Mouse (Mus musculus) midbrain, postnatal 0 days (tissue): ENCODE measurements around the gene Greb1. TPM values are rescaled to one million over a fixed set of nuclear protein-coding genes. Genes with fewer than 3 reads are reported as not detected.

ENCODE experiments used
- ATAC-seq: fragments of 200-750 bp; cut with Nextera tagmentation; 2 replicates; pipeline ENCODE4 v1.8.0; 2017; ENCODE audit warnings: moderate number of reproducible peaks, mild to moderate bottlenecking, moderate TSS enrichment, moderate library complexity; ENCODE audit not compliant: low FRiP score
- DNase-seq: peaks from one replicate; pipeline ENCODE4 v3.0.0-alpha.2; 2015; ENCODE audit warnings: low spot score
- H3K27ac ChIP-seq: fragments of 300-500 bp; sonication (generic); 2 replicates; pipeline ENCODE4 v1.5.1; 2014; ENCODE audit warnings: low read depth, mild to moderate bottlenecking, low read length, mixed read lengths
- H3K27me3 ChIP-seq: fragments of 300-500 bp; sonication (generic); 2 replicates; pipeline ENCODE4 v1.6.1; 2014; ENCODE audit warnings: low read length, control low read depth, mixed read lengths; ENCODE audit not compliant: insufficient read depth
- H3K36me3 ChIP-seq: fragments of 300-500 bp; sonication (generic); 2 replicates; pipeline ENCODE4 v1.6.1; 2014; ENCODE audit warnings: low read length, control low read depth, mixed read lengths; ENCODE audit not compliant: insufficient read depth
- H3K4me1 ChIP-seq: fragments of 300-500 bp; sonication (generic); 2 replicates; pipeline ENCODE4 v1.6.1; 2014; ENCODE audit warnings: mild to moderate bottlenecking, control low read depth, antibody characterized with exemption, low read length, mixed read lengths; ENCODE audit not compliant: insufficient read depth
- H3K4me2 ChIP-seq: fragments of 300-500 bp; sonication (generic); 2 replicates; pipeline ENCODE4 v1.6.1; 2014; ENCODE audit warnings: low read depth, mild to moderate bottlenecking, low read length, mixed read lengths; ENCODE audit not compliant: poor library complexity, severe bottlenecking
- H3K4me3 ChIP-seq: fragments of 300-500 bp; sonication (generic); 2 replicates; pipeline ENCODE4 v1.5.1; 2014; ENCODE audit warnings: low read depth, mild to moderate bottlenecking, low read length, moderate library complexity
- H3K9ac ChIP-seq: fragments of 300-500 bp; sonication (generic); replicated peaks from 2 replicates; pipeline ENCODE4 v1.6.1; 2014; ENCODE audit warnings: mild to moderate bottlenecking, low read length, moderate library complexity, mixed read lengths; ENCODE audit not compliant: poor library complexity, severe bottlenecking
- H3K9me3 ChIP-seq: fragments of 300-500 bp; sonication (generic); 2 replicates; pipeline ENCODE4 v1.6.1; 2016; ENCODE audit warnings: low read length, control low read depth
- CTCF ChIP-seq: IDR thresholded peaks from 2 replicates; pipeline ENCODE4 v1.5.1; 2016; ENCODE audit warnings: antibody characterized with exemption, mild to moderate bottlenecking
- WGBS: fragments of 180-500 bp; shearing (Covaris S2); extraction: QIAGEN DNeasy Blood & Tissue Kit; methylation state at CpG from one replicate; pipeline ENCODE4 v1.1.7; 2014; 5-methylcytosine and 5-hydroxymethylcytosine counted together
- polyA plus RNA-seq: library from polyadenylated mRNA; unstranded; fragments of >200 nt; fragmentation: Nextera tagmentation; extraction: Ambion mirVana; gene quantifications from 2 replicates; pipeline ENCODE4 v1.2.1, GENCODE M21; 2015
- total RNA-seq: library from RNA; depleted of rRNA; stranded (reverse); fragments of >200 nt; gene quantifications from 2 replicates; pipeline ENCODE4 v1.2.3, GENCODE M21; 2014; rRNA removed

The Greb1 gene
- total RNA-seq (1.3 and 3.7 TPM in 2 replicates), polyA plus RNA-seq (0.39 and 0.43 TPM in 2 replicates)

- Histone ChIP-seq H3K27me3 (no peaks in the 10 kb centered on the region), H3K4me2 (peak within 1 kb of the TSS; percentile 93), H3K9me3 (no peaks in the 10 kb centered on the region), H3K4me1 (no peaks in the 10 kb centered on the region), H3K4me3 (peak within 1 kb of the TSS; percentile 56), H3K36me3 (no peaks in the 10 kb centered on the region), H3K27ac (no peak within 1 kb of the TSS), H3K9ac (peak within 1 kb of the TSS; percentile 55)
- DNase-seq (peak; percentile 29), ATAC-seq (peak; percentile 84)
- 0% methylated on average over 44 of the region's 53 CpGs for WGBS
- TF ChIP-seq CTCF = no peak
Measured at GRCm38 (mm10) chr12:16800259-16800958, at the start of gene Greb1. Greb1 (minus strand) TSS chr12:16800886.

- H3K4me2 ChIP-seq = no peak overlapping the region
- TF ChIP-seq CTCF = no peak
- H3K4me1 ChIP-seq = no peaks in the 10 kb centered on the region
- WGBS = 72% methylated on average over 2 of the region's 2 CpGs
- no peaks in the 10 kb centered on the region for H3K27me3 ChIP-seq
- no peak for DNase-seq
- no peak overlapping the region for H3K4me3 ChIP-seq
- H3K9me3 ChIP-seq = no peaks in the 10 kb centered on the region
- no peak for ATAC-seq
- no peak overlapping the region for H3K9ac ChIP-seq
- H3K27ac ChIP-seq = no peak overlapping the region
- H3K36me3 ChIP-seq = no peaks in the 10 kb centered on the region
Measured at GRCm38 (mm10) chr12:16849821-16850220, 49.1 kb upstream of the Greb1 start.

- no peaks in the 10 kb centered on the region for H3K36me3 ChIP-seq
- ATAC-seq (no peak), DNase-seq (no peak)
- no peak overlapping the region for H3K27ac ChIP-seq
- no peaks in the 10 kb centered on the region for H3K27me3 ChIP-seq
- TF ChIP-seq CTCF = no peak
- H3K4me2 ChIP-seq = no peak overlapping the region
- H3K9me3 ChIP-seq = no peaks in the 10 kb centered on the region
- no peaks in the 10 kb centered on the region for H3K4me1 ChIP-seq
- no peak overlapping the region for H3K9ac ChIP-seq
- WGBS = 87% methylated on average over 2 of the region's 2 CpGs
- no peak overlapping the region for H3K4me3 ChIP-seq
Measured at GRCm38 (mm10) chr12:16848501-16848900, 47.8 kb upstream of the Greb1 start.

DNA sequence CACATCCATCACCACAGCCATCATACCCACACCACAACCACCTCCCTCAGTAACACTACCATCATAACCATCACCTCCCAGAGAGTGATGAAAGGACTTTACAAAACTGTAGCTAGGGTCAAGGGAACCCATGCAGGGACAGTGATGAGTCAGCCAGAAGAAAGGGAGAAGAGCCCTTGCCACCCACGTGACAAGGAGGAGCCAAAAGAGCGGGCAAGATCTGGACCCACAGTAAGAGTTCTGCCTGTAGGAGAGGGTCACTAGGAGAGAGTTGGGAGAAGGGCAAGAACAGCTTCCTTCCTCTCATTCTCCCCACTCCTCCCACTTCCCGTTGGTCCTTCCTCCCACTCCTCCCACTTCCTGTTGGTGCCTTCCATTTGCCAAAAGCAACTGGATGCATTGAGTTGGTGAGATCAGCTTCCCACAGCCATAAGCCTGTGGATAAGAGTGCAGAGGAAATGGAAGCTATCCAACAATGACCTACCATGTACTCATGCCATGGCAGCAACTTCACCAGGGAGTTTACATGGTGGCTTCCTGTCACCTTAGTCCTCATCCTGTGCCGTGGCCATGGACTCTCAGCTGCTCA lies 46.6 kb upstream of the Greb1 start:
- Histone ChIP-seq H3K9me3 (no peaks in the 10 kb centered on the region), H3K36me3 (no peaks in the 10 kb centered on the region), H3K9ac (no peak overlapping the region), H3K27me3 (no peaks in the 10 kb centered on the region), H3K4me3 (no peak overlapping the region), H3K4me2 (no peak overlapping the region), H3K4me1 (no peaks in the 10 kb centered on the region), H3K27ac (no peak overlapping the region)
- no peak for TF ChIP-seq CTCF
- ATAC-seq = no peak
- WGBS = 92% methylated on average over 4 of the region's 4 CpGs
- DNase-seq = no peak

GRCm38 (mm10) chr12:16844623-16845592 lies 44.2 kb upstream of the Greb1 start:
- WGBS = 55% methylated on average over 14 of the region's 14 CpGs
- Histone ChIP-seq H3K9ac (no peak overlapping the region), H3K4me2 (no peak overlapping the region), H3K4me3 (no peak overlapping the region), H3K4me1 (no peaks in the 10 kb centered on the region), H3K9me3 (no peaks in the 10 kb centered on the region), H3K27me3 (no peaks in the 10 kb centered on the region), H3K36me3 (no peaks in the 10 kb centered on the region), H3K27ac (0 out of 2 replicates have a peak overlapping the region, but pooled peaks have one; percentile 6)
- TF ChIP-seq CTCF = no peak
- ATAC-seq = no peak
- no peak for DNase-seq
